Mouse (Mus musculus) embryonic fibroblast, embryonic 13.5 days (primary cell): ENCODE measurements around the gene Stx11.

Experiments
- CTCF ChIP-seq: IDR thresholded peaks from 2 replicates; pipeline ENCODE4 v1.5.1; 2011; ENCODE audit warnings: mild to moderate bottlenecking, control low read depth, low read length, moderate library complexity, borderline replicate concordance; ENCODE audit not compliant: insufficient read depth
- POLR2A ChIP-seq: IDR thresholded peaks from 2 replicates; pipeline ENCODE4 v1.6.1; 2011; ENCODE audit warnings: low read depth, mild to moderate bottlenecking, control low read depth, low read length, moderate library complexity

- no peak for TF ChIP-seq CTCF
- TF ChIP-seq POLR2A, result no peak
Measured at GRCm38 (mm10) chr10:12985028-12985427, 20.9 kb upstream of the Stx11 start.
